Mouse (Mus musculus) liver, postnatal 0 days (tissue): ENCODE measurements around the gene Fance.

Experiments used
- CTCF ChIP-seq: sonication (generic); IDR thresholded peaks from 2 replicates; pipeline ENCODE4 v1.5.1; 2016; ENCODE audit warnings: antibody characterized with exemption, low read depth
- EP300 ChIP-seq: IDR thresholded peaks from 2 replicates; pipeline ENCODE4 v1.6.1; 2016; ENCODE audit warnings: antibody characterized with exemption, low read depth, mild to moderate bottlenecking

- no peak for TF ChIP-seq CTCF
- no peak for TF ChIP-seq EP300
Observed at GRCm38 (mm10) chr17:28317091-28317490, 3.8 kb downstream of the Fance start.
